Mouse (Mus musculus): ENCODE results near the gene Ccdc93.

Gene Ccdc93

GRCm38 (mm10) chr1:121448166-121448565, 17.3 kb downstream of the Ccdc93 start:
- no peak for DNase-seq

- no peak for DNase-seq
Observed at GRCm38 (mm10) chr1:121451009-121451408, 20.2 kb downstream of the Ccdc93 start.

GRCm38 (mm10) chr1:121452498-121452897, 21.6 kb downstream of the Ccdc93 start:
- no peak for DNase-seq

GRCm38 (mm10) chr1:121453053-121453452, 22.2 kb downstream of the Ccdc93 start:
- no peak for DNase-seq

GRCm38 (mm10) chr1:121454951-121455350, 24.1 kb downstream of the Ccdc93 start:
- DNase-seq, result no peak

- peak in 1 of 2 experiments; percentile 28 for DNase-seq
Observed at GRCm38 (mm10) chr1:121460077-121460476, 29.2 kb downstream of the Ccdc93 start.

- DNase-seq, result no peak
Observed at GRCm38 (mm10) chr1:121461895-121462294, 31.0 kb downstream of the Ccdc93 start.

GRCm38 (mm10) chr1:121462643-121463042, 31.8 kb downstream of the Ccdc93 start:
- DNase-seq, result no peak

- peak; percentile 32 to 59 for DNase-seq
Observed at GRCm38 (mm10) chr1:121463806-121464205, 33.0 kb downstream of the Ccdc93 start.

- DNase-seq, result no peak
Observed at GRCm38 (mm10) chr1:121466276-121466675, 35.4 kb downstream of the Ccdc93 start.

- no peak for DNase-seq
Observed at GRCm38 (mm10) chr1:121468271-121468670, 37.4 kb downstream of the Ccdc93 start.

- DNase-seq, result no peak
Observed at GRCm38 (mm10) chr1:121471503-121471902, 40.7 kb downstream of the Ccdc93 start.

GRCm38 (mm10) chr1:121477716-121478115, 46.9 kb downstream of the Ccdc93 start:
- no peak for DNase-seq

- DNase-seq, result no peak
Observed at GRCm38 (mm10) chr1:121478284-121478980, 47.6 kb downstream of the Ccdc93 start.

- DNase-seq, result no peak
Observed at GRCm38 (mm10) chr1:121479403-121479802, 48.6 kb downstream of the Ccdc93 start.

GRCm38 (mm10) chr1:121483091-121483490, 52.2 kb downstream of the Ccdc93 start:
- no peak for DNase-seq

GRCm38 (mm10) chr1:121486803-121487202, 56.0 kb downstream of the Ccdc93 start:
- DNase-seq, result no peak

GRCm38 (mm10) chr1:121490241-121490640, 59.4 kb downstream of the Ccdc93 start:
- peak; percentile 49 to 51 for DNase-seq

GRCm38 (mm10) chr1:121497093-121497492, 66.2 kb downstream of the Ccdc93 start:
- no peak for DNase-seq

- no peak for DNase-seq
Observed at GRCm38 (mm10) chr1:121508729-121509128, 77.9 kb downstream of the Ccdc93 start.

- no peak for DNase-seq
Observed at GRCm38 (mm10) chr1:121510420-121511140, 79.7 kb downstream of the Ccdc93 start.

- no peak for DNase-seq
Observed at GRCm38 (mm10) chr1:121511186-121511585, 80.3 kb downstream of the Ccdc93 start.

- no peak for DNase-seq
Observed at GRCm38 (mm10) chr1:121511966-121512365, 81.1 kb downstream of the Ccdc93 start.

- no peak for DNase-seq
Observed at GRCm38 (mm10) chr1:121518609-121519008, 87.8 kb downstream of the Ccdc93 start.
